Mouse (Mus musculus): ENCODE data around the gene Sash3.
"Not testable (repeated sequence)": the region's sequence is repeated elsewhere in the genome, so short reads cannot be mapped to it uniquely, and the experiment has no call there.

Gene Sash3

DNA sequence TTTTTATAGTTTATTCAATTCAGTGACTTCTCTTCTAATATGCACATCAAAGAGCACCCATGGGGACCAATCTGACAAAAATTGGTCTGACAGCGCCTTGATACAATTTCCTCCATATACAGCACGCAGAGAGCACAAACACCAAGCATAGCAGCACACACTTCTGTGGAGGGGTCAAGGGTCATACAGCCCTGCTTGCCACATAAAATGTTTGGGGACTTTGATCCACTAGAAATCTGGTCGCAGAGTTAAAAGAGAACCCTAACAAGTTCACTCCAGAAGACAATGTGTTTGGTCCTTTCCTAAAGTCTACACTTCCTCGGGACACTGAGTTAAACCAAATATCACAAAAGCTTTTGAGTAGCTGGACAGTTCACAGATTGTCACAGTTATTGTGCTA, 56.8 kb downstream of the Sash3 start:
- DNase-seq (ENCODE audit: low spot score): no peak

DNA sequence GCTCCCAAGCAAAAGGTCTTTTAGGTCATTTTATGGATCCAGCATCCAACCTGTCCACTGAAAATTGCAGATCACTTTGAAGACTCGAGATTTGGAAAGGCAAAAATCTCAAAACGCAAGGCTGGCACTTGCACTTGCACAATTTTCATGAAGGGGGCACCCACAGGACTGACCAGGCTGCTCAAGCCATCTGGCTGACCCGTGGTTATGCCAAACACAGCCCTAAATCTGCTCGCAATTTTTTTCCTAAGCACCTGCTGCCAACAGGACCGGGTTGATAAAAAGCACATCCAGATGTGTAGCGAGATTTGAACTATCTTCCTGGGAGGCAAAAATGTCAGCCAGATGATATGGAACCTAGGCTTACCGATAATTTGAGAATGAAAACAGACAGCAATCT, 57.5 kb downstream of the Sash3 start:
- DNase-seq (ENCODE audit: low spot score): no peak

DNA sequence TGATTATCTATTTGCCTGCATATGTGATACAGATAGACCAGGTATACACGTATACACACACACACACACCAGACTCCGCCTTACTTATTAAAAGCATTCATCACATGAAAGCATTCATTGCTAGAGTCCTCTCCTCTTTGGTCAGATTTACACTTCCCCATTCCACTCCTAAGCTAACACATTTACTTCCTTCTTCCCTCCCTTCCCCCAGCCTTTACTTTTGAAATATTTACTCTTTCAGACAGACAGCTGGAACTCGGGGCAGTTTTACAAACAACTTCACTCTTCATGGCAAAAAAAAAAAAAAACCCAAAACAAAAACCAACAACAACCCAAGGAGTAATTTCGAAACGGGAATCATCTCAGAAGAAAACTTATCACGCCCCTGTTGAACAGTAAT, 58.2 kb downstream of the Sash3 start:
- no peak for DNase-seq (ENCODE audit: low spot score)

DNA sequence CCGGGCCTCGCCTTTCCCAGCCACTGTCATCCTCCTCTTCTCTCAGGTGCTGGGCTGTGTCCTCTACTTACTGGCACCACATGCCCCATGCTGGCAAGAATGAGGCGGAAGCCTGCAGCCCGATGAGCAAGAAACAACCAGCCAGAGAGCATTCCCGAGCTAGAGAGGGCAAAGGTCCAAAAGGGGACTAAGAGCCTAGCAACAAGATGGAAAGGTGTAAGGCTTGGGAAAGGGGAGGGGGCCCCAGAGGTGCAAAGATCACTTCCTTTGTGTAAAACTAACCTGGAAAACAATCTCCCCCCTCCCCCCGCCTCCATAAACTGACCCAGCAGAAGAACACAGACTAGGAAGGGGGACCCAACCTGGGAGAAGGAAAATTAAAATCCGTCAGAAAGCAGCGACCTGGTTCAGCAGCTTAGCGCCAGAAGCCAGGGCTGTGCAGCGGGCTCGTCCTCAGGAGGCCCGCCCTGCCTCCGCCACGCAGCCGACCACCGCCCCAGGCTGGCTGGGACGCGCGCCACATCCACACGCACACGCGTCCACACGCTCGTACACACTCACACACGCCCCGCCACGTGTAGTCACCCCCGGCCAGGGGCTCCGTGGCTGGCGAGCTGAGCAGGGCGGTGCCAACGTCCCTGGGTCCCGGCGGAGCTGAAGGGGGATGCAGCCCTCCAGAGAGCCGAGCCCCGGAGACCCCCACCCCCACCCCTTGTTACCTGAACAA, 61.7 kb downstream of the Sash3 start:
- peak; percentile 41 for DNase-seq (ENCODE audit: low spot score)

DNA sequence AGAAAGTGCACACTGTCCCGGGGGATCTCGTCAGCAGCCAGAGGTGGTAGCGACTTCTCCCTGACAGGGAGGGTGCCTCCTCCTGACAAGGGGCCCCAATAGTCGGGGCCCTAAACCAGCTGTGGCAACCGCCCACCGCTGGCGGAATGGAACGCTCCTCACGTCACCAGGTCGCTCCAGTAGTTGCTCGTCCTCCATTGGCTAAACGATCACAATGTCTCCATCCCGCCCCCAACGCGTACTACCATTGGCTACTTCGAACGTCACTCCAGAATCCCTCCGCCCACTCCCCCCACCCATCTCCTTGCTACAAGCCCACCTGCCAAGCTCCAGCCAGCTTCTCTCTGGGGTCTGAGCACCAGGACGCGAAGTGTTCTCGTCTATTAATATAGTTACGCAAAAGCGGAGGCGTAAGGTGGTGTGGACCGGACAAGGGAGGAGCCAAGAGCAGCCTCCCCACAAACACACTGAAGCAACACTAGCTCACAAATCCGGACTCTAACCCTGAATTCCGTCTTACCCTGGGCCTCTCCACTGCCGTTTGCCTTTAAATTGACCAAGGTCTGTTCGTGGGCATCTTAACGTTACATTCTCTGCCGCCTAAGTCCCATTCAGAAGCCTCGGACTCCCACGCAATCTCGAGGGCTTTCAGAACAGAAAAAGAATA, 62.4 kb downstream of the Sash3 start, which contains the start of gene Zdhhc9:
Gene Zdhhc9 (minus strand): TSS at position 360 of the 667 bp plus-strand sequence.
- DNase-seq (ENCODE audit: low spot score): peak; percentile 85

DNA sequence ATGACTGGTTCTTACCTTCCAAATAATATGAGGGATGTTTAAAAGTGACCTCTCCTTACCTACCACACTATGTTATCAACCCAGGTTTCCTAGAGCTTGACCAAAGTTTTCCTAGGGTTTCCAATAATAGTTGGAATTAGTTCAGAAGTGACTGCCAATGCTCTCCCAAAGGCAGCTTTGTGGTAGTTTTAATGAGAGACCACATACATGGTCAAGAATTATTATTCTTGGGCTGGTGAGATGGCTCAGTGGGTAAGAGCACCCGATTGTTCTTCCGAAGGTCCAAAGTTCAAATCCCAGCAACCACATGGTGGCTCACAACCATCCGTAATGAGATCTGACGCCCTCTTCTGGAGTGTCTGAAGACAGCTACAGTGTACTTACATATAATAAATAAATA, 63.5 kb downstream of the Sash3 start:
- DNase-seq (ENCODE audit: low spot score): not testable (repeated sequence)

Data from adipocyte (in vitro differentiated cells).